Mouse (Mus musculus) lung, postnatal 0 days (tissue): ENCODE data around the gene Slc6a6.

Source experiments
- CTCF ChIP-seq: IDR thresholded peaks from 2 replicates; pipeline ENCODE4 v1.5.1; 2016; ENCODE audit warnings: antibody characterized with exemption, mild to moderate bottlenecking
- EP300 ChIP-seq: IDR thresholded peaks from 2 replicates; pipeline ENCODE4 v1.6.1; 2016; ENCODE audit warnings: antibody characterized with exemption, mild to moderate bottlenecking, control low read depth

DNA sequence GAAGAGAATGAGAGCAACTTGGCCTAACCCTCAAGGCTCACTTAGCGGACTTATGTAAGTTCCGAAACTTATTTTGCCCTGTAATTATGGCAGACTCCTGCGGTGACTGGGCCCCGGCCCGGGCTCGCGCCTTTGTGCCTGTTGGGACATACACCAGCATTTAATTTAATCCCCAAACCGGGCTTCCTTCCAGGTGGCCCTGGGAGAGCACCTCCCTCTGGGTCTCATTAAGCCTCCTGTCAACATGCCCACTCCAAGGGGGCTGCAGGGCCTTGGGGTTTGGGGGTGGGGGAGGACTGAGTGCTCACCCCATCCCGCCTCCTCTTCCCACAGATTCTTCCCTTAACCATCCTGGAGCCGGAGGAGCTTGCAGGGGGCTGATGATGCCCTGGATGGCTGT, 37.8 kb upstream of the Slc6a6 start:
- TF ChIP-seq CTCF (no peak), EP300 (no peak)
